Mouse (Mus musculus): ENCODE data around the gene Igsf8. TPM values are rescaled to one million over a fixed set of nuclear protein-coding genes. Genes with fewer than 3 reads are reported as not detected.

Gene Igsf8
- polyA plus RNA-seq, 1 experiment = 90.8 TPM

- Histone ChIP-seq H3K4me1 (ENCODE audit: control insufficient read depth, insufficient read depth, insufficient read length, low read length) (peaks cover 2% of the 10 kb centered on the region; the same call in 1 of the 2 replicates), H3K27me3 (ENCODE audit: control insufficient read depth, insufficient read depth, low read length) (no peaks in the 10 kb centered on the region), H3K27ac (ENCODE audit: insufficient read depth, low read depth, low read length) (no peak overlapping the region), H3K36me3 (ENCODE audit: control insufficient read depth, insufficient read depth, low read length) (no peaks in the 10 kb centered on the region), H3K4me3 (ENCODE audit: low read depth, low read length) (no peak overlapping the region)
- no peak for TF ChIP-seq CTCF (IDR thresholded peaks at IDR 0.05; ENCODE audit: extremely low read depth, insufficient read length, insufficient replicate concordance, low read depth, low read length)
- TF ChIP-seq POLR2A (IDR thresholded peaks at IDR 0.05; ENCODE audit: low read depth, low read length) = no peak
- 60% methylated on average over 10 of the region's 10 CpGs for WGBS
These were observed 10.3 kb downstream of the Igsf8 start for GRCm38 (mm10) chr1:172271765-172272164.

GRCm38 (mm10) chr1:172273386-172273785, 11.9 kb downstream of the Igsf8 start:
- TF ChIP-seq CTCF (IDR thresholded peaks at IDR 0.05; ENCODE audit: extremely low read depth, insufficient read length, insufficient replicate concordance, low read depth, low read length) = no peak
- TF ChIP-seq POLR2A (IDR thresholded peaks at IDR 0.05; ENCODE audit: low read depth, low read length) = no peak
- no peaks in the 10 kb centered on the region for H3K36me3 ChIP-seq (ENCODE audit: control insufficient read depth, insufficient read depth, low read length)
- H3K27ac ChIP-seq (ENCODE audit: insufficient read depth, low read depth, low read length) = no peak overlapping the region
- H3K4me3 ChIP-seq (ENCODE audit: low read depth, low read length) = no peak overlapping the region
- peaks cover 2% of the 10 kb centered on the region; the same call in 1 of the 2 replicates for H3K4me1 ChIP-seq (ENCODE audit: control insufficient read depth, insufficient read depth, insufficient read length, low read length)
- H3K27me3 ChIP-seq (ENCODE audit: control insufficient read depth, insufficient read depth, low read length) = no peaks in the 10 kb centered on the region
- 86% methylated on average over 6 of the region's 6 CpGs for WGBS

GRCm38 (mm10) chr1:172274116-172274515, 12.7 kb downstream of the Igsf8 start:
- H3K4me3 ChIP-seq (ENCODE audit: low read depth, low read length) = no peak overlapping the region
- 45% methylated on average over 5 of the region's 5 CpGs for WGBS
- TF ChIP-seq CTCF (IDR thresholded peaks at IDR 0.05; ENCODE audit: extremely low read depth, insufficient read length, insufficient replicate concordance, low read depth, low read length) (no peak), POLR2A (IDR thresholded peaks at IDR 0.05; ENCODE audit: low read depth, low read length) (no peak)
- no peaks in the 10 kb centered on the region for H3K36me3 ChIP-seq (ENCODE audit: control insufficient read depth, insufficient read depth, low read length)
- no peak overlapping the region for H3K27ac ChIP-seq (ENCODE audit: insufficient read depth, low read depth, low read length)
- peaks cover 2% of the 10 kb centered on the region; the same call in 1 of the 2 replicates for H3K4me1 ChIP-seq (ENCODE audit: control insufficient read depth, insufficient read depth, insufficient read length, low read length)
- no peaks in the 10 kb centered on the region for H3K27me3 ChIP-seq (ENCODE audit: control insufficient read depth, insufficient read depth, low read length)

GRCm38 (mm10) chr1:172274547-172274946, 13.1 kb downstream of the Igsf8 start:
- H3K36me3 ChIP-seq (ENCODE audit: control insufficient read depth, insufficient read depth, low read length) = no peaks in the 10 kb centered on the region
- WGBS = 41% methylated on average over 5 of the region's 5 CpGs
- H3K4me3 ChIP-seq (ENCODE audit: low read depth, low read length) = no peak overlapping the region
- no peak for TF ChIP-seq CTCF (IDR thresholded peaks at IDR 0.05; ENCODE audit: extremely low read depth, insufficient read length, insufficient replicate concordance, low read depth, low read length)
- no peak for TF ChIP-seq POLR2A (IDR thresholded peaks at IDR 0.05; ENCODE audit: low read depth, low read length)
- no peaks in the 10 kb centered on the region for H3K27me3 ChIP-seq (ENCODE audit: control insufficient read depth, insufficient read depth, low read length)
- H3K27ac ChIP-seq (ENCODE audit: insufficient read depth, low read depth, low read length) = no peak overlapping the region
- H3K4me1 ChIP-seq (ENCODE audit: control insufficient read depth, insufficient read depth, insufficient read length, low read length) = peaks cover 2% of the 10 kb centered on the region; the same call in 1 of the 2 replicates

- H3K36me3 ChIP-seq (ENCODE audit: control insufficient read depth, insufficient read depth, low read length) = no peaks in the 10 kb centered on the region
- H3K27ac ChIP-seq (ENCODE audit: insufficient read depth, low read depth, low read length) = no peak overlapping the region; the same call in 1 of the 2 replicates
- no peaks in the 10 kb centered on the region for H3K27me3 ChIP-seq (ENCODE audit: control insufficient read depth, insufficient read depth, low read length)
- TF ChIP-seq POLR2A (IDR thresholded peaks at IDR 0.05; ENCODE audit: low read depth, low read length) (no peak), CTCF (IDR thresholded peaks at IDR 0.05; ENCODE audit: extremely low read depth, insufficient read length, insufficient replicate concordance, low read depth, low read length) (no peak)
- WGBS = 57% methylated on average over 3 of the region's 3 CpGs
- no peak overlapping the region for H3K4me3 ChIP-seq (ENCODE audit: low read depth, low read length)
- peaks cover 2% of the 10 kb centered on the region; the same call in 1 of the 2 replicates for H3K4me1 ChIP-seq (ENCODE audit: control insufficient read depth, insufficient read depth, insufficient read length, low read length)
These were observed 15.7 kb downstream of the Igsf8 start for GRCm38 (mm10) chr1:172277172-172277571.

- 86% methylated on average over 13 of the region's 13 CpGs for WGBS
- no peak for TF ChIP-seq POLR2A (IDR thresholded peaks at IDR 0.05; ENCODE audit: low read depth, low read length)
- no peaks in the 10 kb centered on the region for H3K36me3 ChIP-seq (ENCODE audit: control insufficient read depth, insufficient read depth, low read length)
These were observed 16.9 kb downstream of the Igsf8 start for GRCm38 (mm10) chr1:172278328-172278727.

GRCm38 (mm10) chr1:172279768-172280509, 18.5 kb downstream of the Igsf8 start:
- no peak for TF ChIP-seq CTCF (IDR thresholded peaks at IDR 0.05; ENCODE audit: extremely low read depth, insufficient read length, insufficient replicate concordance, low read depth, low read length)
- TF ChIP-seq POLR2A (IDR thresholded peaks at IDR 0.05; ENCODE audit: low read depth, low read length) = no peak
- WGBS = 73% methylated on average over 16 of the region's 16 CpGs
- Histone ChIP-seq H3K4me3 (ENCODE audit: low read depth, low read length) (no peak overlapping the region), H3K36me3 (ENCODE audit: control insufficient read depth, insufficient read depth, low read length) (no peaks in the 10 kb centered on the region), H3K27me3 (ENCODE audit: control insufficient read depth, insufficient read depth, low read length) (no peaks in the 10 kb centered on the region), H3K27ac (ENCODE audit: insufficient read depth, low read depth, low read length) (no peak overlapping the region), H3K4me1 (ENCODE audit: control insufficient read depth, insufficient read depth, insufficient read length, low read length) (no peaks in the 10 kb centered on the region)

More at GRCm38 (mm10) chr1:172278328-172278727, 16.9 kb downstream of the Igsf8 start:
- Histone ChIP-seq H3K4me1 (ENCODE audit: control insufficient read depth, insufficient read depth, insufficient read length, low read length) (peaks cover 2% of the 10 kb centered on the region; the same call in 1 of the 2 replicates), H3K4me3 (ENCODE audit: low read depth, low read length) (no peak overlapping the region), H3K27ac (ENCODE audit: insufficient read depth, low read depth, low read length) (no peak overlapping the region), H3K27me3 (ENCODE audit: control insufficient read depth, insufficient read depth, low read length) (no peaks in the 10 kb centered on the region)
